Mouse (Mus musculus) spleen, adult 2 months (tissue): ENCODE measurements around the gene Gsdme.

Experiments
- CTCF ChIP-seq: fragments of 200-500 bp; IDR thresholded peaks from 2 replicates; pipeline ENCODE4 v1.5.1; 2011; ENCODE audit warnings: mild to moderate bottlenecking, inconsistent platforms; ENCODE audit not compliant: insufficient read depth, insufficient read length, insufficient replicate concordance; ENCODE audit errors: extremely low read depth
- POLR2A ChIP-seq: fragments of 200-500 bp; IDR thresholded peaks from 2 replicates; pipeline ENCODE4 v1.6.1; 2011; ENCODE audit warnings: low read depth, low read length, inconsistent platforms

DNA sequence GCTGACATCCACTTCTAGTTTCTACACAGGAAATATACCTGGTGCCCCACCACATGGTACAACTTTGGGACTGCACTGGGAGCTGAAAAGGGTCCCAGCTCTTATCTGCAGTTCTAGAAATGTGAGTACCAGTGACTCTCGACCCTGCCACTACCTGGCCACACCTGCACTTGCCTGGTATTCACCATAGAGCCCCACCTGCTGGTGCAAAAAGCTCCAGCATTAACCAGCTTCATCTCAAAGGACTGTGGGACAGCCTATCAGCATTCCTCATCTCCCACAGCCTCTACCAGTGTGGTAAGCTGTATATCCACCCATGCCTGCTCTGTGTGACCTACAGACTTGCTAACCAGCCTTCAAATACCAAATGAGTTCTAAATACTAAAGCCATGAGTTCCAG is 30.7 kb downstream of the Gsdme start:
- TF ChIP-seq CTCF (no peak), POLR2A (no peak)
